7 mouse cellular contexts compared by ENCODE assay signal in genomic region chr11:115859143-115859945, GRCm38 (mm10). TPM values are rescaled to one million over a fixed set of nuclear protein-coding genes. Genes with fewer than 3 reads are reported as not detected.
A peak's percentile ranks its signal among the peaks of the same experiment; 100 is the strongest.
DNase-seq lines count a peak whose midpoint lies in the region; ATAC-seq and TF ChIP-seq lines count a peak whose summit lies in the region.

No protein-coding gene starts in this region.

- no peaks in the 10 kb centered on the region for H3K9me3 ChIP-seq in embryonic facial prominence, embryonic 12.5 days
- H3K9me3 ChIP-seq in limb, embryonic 12.5 days, result no peaks in the 10 kb centered on the region
- no peaks in the 10 kb centered on the region for H3K9me3 ChIP-seq in midbrain, embryonic 15.5 days

- peak; percentile 96 for TF ChIP-seq CTCF in heart, adult 2 months (IDR thresholded peaks at IDR 0.05)
- TF ChIP-seq CTCF in kidney, adult 2 months (conservative IDR thresholded peaks at IDR 0.05; ENCODE audit: insufficient read depth, insufficient read length, low read depth, low read length), result peak; percentile 79

- ATAC-seq in embryonic facial prominence, embryonic 12.5 days (ENCODE audit: insufficient number of reproducible peaks, insufficient read depth, low FRiP score, low TSS enrichment), result peak; percentile 80; the same call in 1 of the 2 replicates
- ATAC-seq in limb, embryonic 12.5 days (ENCODE audit: insufficient number of reproducible peaks, insufficient read depth, low FRiP score, low TSS enrichment, low read depth), result peak; percentile 45; the same call in 1 of the 2 replicates
- peak; percentile 76 for ATAC-seq in midbrain, embryonic 15.5 days (replicated peaks)

- peak overlapping the region; percentile 49 for H3K9ac ChIP-seq in embryonic facial prominence, embryonic 12.5 days
- H3K9ac ChIP-seq in heart, adult 2 months (ENCODE audit: low read depth, low read length), result peak overlapping the region; percentile 77
- H3K9ac ChIP-seq in limb, embryonic 12.5 days (replicated peaks), result no peak overlapping the region; the same call in 1 of the 2 replicates
- no peak overlapping the region for H3K9ac ChIP-seq in midbrain, embryonic 15.5 days

- peak overlapping the region; percentile 59 for H3K4me2 ChIP-seq in embryonic facial prominence, embryonic 12.5 days (replicated peaks)
- H3K4me2 ChIP-seq in limb, embryonic 12.5 days, result peak overlapping the region; percentile 63
- peak overlapping the region; percentile 47 for H3K4me2 ChIP-seq in midbrain, embryonic 15.5 days

- peak; percentile 92 for DNase-seq in adrenal gland, postnatal 25 days
- peak; percentile 90 to 95 for DNase-seq in heart, adult 2 months
- peak; percentile 90 for DNase-seq in kidney, adult 2 months
- peak; percentile 75 to 89 for DNase-seq in spleen, adult 18-20 months

- 2% methylated on average over 69 of the region's 75 CpGs for WGBS in embryonic facial prominence, embryonic 12.5 days
- WGBS in heart, adult 2 months, result 1% methylated on average over 75 of the region's 75 CpGs
- WGBS in kidney, adult 2 months, result 3% methylated on average over 75 of the region's 75 CpGs
- WGBS in limb, embryonic 12.5 days, result 2% methylated on average over 75 of the region's 75 CpGs
- 2% methylated on average over 72 of the region's 75 CpGs for WGBS in midbrain, embryonic 15.5 days

- peaks cover 10% of the 10 kb centered on the region; the same call in 1 of the 2 replicates for H3K4me1 ChIP-seq in embryonic facial prominence, embryonic 12.5 days
- H3K4me1 ChIP-seq in heart, adult 2 months (ENCODE audit: control insufficient read depth, insufficient read depth, low read length), result no peaks in the 10 kb centered on the region
- no peaks in the 10 kb centered on the region for H3K4me1 ChIP-seq in kidney, adult 2 months (ENCODE audit: control insufficient read depth, insufficient read depth, low read length)
- peaks cover 9% of the 10 kb centered on the region; the same call in 1 of the 2 replicates for H3K4me1 ChIP-seq in limb, embryonic 12.5 days (replicated peaks)
- H3K4me1 ChIP-seq in midbrain, embryonic 15.5 days, result peaks cover 20% of the 10 kb centered on the region

- no peaks in the 10 kb centered on the region for H3K79me2 ChIP-seq in heart, adult 2 months (replicated peaks; ENCODE audit: control insufficient read depth, insufficient read depth, low read length)

- no peak overlapping the region for H3K27ac ChIP-seq in embryonic facial prominence, embryonic 12.5 days
- no peak overlapping the region for H3K27ac ChIP-seq in heart, adult 2 months
- no peak overlapping the region for H3K27ac ChIP-seq in kidney, adult 2 months (ENCODE audit: insufficient read depth, low read depth, low read length)
- H3K27ac ChIP-seq in limb, embryonic 12.5 days, result no peak overlapping the region
- no peak overlapping the region for H3K27ac ChIP-seq in midbrain, embryonic 15.5 days

- peaks cover 68% of the 10 kb centered on the region for H3K27me3 ChIP-seq in embryonic facial prominence, embryonic 12.5 days
- peaks cover 11% of the 10 kb centered on the region for H3K27me3 ChIP-seq in heart, adult 2 months (ENCODE audit: control insufficient read depth, insufficient read depth, low read length)
- H3K27me3 ChIP-seq in kidney, adult 2 months (replicated peaks; ENCODE audit: control insufficient read depth, insufficient read depth, low read length), result no peaks in the 10 kb centered on the region
- H3K27me3 ChIP-seq in limb, embryonic 12.5 days, result peaks cover 72% of the 10 kb centered on the region
- peaks cover 51% of the 10 kb centered on the region for H3K27me3 ChIP-seq in midbrain, embryonic 15.5 days (replicated peaks)

- no peak for TF ChIP-seq POLR2A in heart, adult 2 months (IDR thresholded peaks at IDR 0.05; ENCODE audit: insufficient read depth, low read depth, low read length)
- TF ChIP-seq POLR2A in kidney, adult 2 months (IDR thresholded peaks at IDR 0.05; ENCODE audit: low read depth, low read length), result no peak

- no peak for TF ChIP-seq EP300 in heart, adult 2 months (IDR thresholded peaks at IDR 0.05; ENCODE audit: insufficient read depth, low read depth, low read length)

- no peaks in the 10 kb centered on the region for H3K36me3 ChIP-seq in embryonic facial prominence, embryonic 12.5 days
- H3K36me3 ChIP-seq in heart, adult 2 months (ENCODE audit: control insufficient read depth, insufficient read depth, low read length), result no peaks in the 10 kb centered on the region
- H3K36me3 ChIP-seq in kidney, adult 2 months (ENCODE audit: control insufficient read depth, insufficient read depth, low read length), result peaks cover 2% of the 10 kb centered on the region; the same call in 1 of the 2 replicates
- H3K36me3 ChIP-seq in limb, embryonic 12.5 days, result no peaks in the 10 kb centered on the region
- no peaks in the 10 kb centered on the region for H3K36me3 ChIP-seq in midbrain, embryonic 15.5 days (replicated peaks)

- peak overlapping the region; percentile 35 for H3K4me3 ChIP-seq in embryonic facial prominence, embryonic 12.5 days
- peak overlapping the region; percentile 46 for H3K4me3 ChIP-seq in heart, adult 2 months
- peak overlapping the region; percentile 40; the same call in 1 of the 2 replicates for H3K4me3 ChIP-seq in kidney, adult 2 months (ENCODE audit: insufficient read depth, low read depth, low read length)
- peak overlapping the region; percentile 42 for H3K4me3 ChIP-seq in limb, embryonic 12.5 days (replicated peaks)
- peak overlapping the region; percentile 27 for H3K4me3 ChIP-seq in midbrain, embryonic 15.5 days

- intact Hi-C loops in heart, adult 2 months (cut with DNase I), result loop anchor here (1.0 to 2.0 kb wide), 2 partner anchors 35 to 137 kb away; partner anchors contain the start of gene Llgl2

RNA-seq across cellular contexts. Expression of gene Myo15b, which starts 1.1 kb away (rescaled TPM):
- total RNA-seq in adrenal gland, postnatal 25 days (2021), result 0.36 TPM in 1 of 2 replicates, not detected in the other
- polyA plus RNA-seq in embryonic facial prominence, embryonic 12.5 days (2016; fragmentation: Nextera tagmentation; extraction: Ambion mirVana), result 0.10 and 0.18 TPM in 2 replicates
- total RNA-seq in heart, adult 2 months (2021), result under 1 TPM in 1 of 2 experiments, not detected in 1; 0.05 TPM
- polyA plus RNA-seq in heart, adult 2 months (2012; rRNA removed), result 0.20 and 0.29 TPM in 2 replicates
- polyA plus RNA-seq in kidney, adult 2 months (2012; rRNA removed), result 104 and 132 TPM in 2 replicates
- polyA plus RNA-seq in limb, embryonic 12.5 days (2016; fragmentation: Nextera tagmentation; extraction: Ambion mirVana), result 0.20 TPM in 1 of 2 replicates, not detected in the other
- polyA plus RNA-seq in midbrain, embryonic 15.5 days (2015; fragmentation: Nextera tagmentation; extraction: Ambion mirVana), result 0.03 and 0.10 TPM in 2 replicates

RNA-seq across cellular contexts. Expression of gene Llgl2, which starts 35.5 kb away (rescaled TPM):
- total RNA-seq in adrenal gland, postnatal 25 days (2021), result 8.4 and 11.8 TPM in 2 replicates
- 7.6 and 8.8 TPM in 2 replicates for polyA plus RNA-seq in embryonic facial prominence, embryonic 12.5 days (2016; fragmentation: Nextera tagmentation; extraction: Ambion mirVana)
- 10 to 100 TPM; 18.4 to 20.3 TPM for total RNA-seq in heart, adult 2 months (2021)
- polyA plus RNA-seq in heart, adult 2 months (2012; rRNA removed), result 19.4 and 20.2 TPM in 2 replicates
- polyA plus RNA-seq in kidney, adult 2 months (2012; rRNA removed), result 153 and 166 TPM in 2 replicates
- 5.2 and 6.3 TPM in 2 replicates for polyA plus RNA-seq in limb, embryonic 12.5 days (2016; fragmentation: Nextera tagmentation; extraction: Ambion mirVana)
- 0.84 and 1.0 TPM in 2 replicates for polyA plus RNA-seq in midbrain, embryonic 15.5 days (2015; fragmentation: Nextera tagmentation; extraction: Ambion mirVana)

RNA-seq across cellular contexts. Expression of gene Smim5, which starts 40.4 kb away (rescaled TPM):
- 0.73 TPM in 1 of 2 replicates, not detected in the other for total RNA-seq in adrenal gland, postnatal 25 days (2021)
- polyA plus RNA-seq in embryonic facial prominence, embryonic 12.5 days (2016; fragmentation: Nextera tagmentation; extraction: Ambion mirVana), result 1.8 and 2.4 TPM in 2 replicates
- total RNA-seq in heart, adult 2 months (2021), result 10 to 100 TPM; 10.2 to 17.8 TPM
- polyA plus RNA-seq in heart, adult 2 months (2012; rRNA removed), result 21.8 and 32.8 TPM in 2 replicates
- polyA plus RNA-seq in kidney, adult 2 months (2012; rRNA removed), result 26.1 and 26.7 TPM in 2 replicates
- 3.1 and 4.2 TPM in 2 replicates for polyA plus RNA-seq in limb, embryonic 12.5 days (2016; fragmentation: Nextera tagmentation; extraction: Ambion mirVana)
- 1.2 and 1.4 TPM in 2 replicates for polyA plus RNA-seq in midbrain, embryonic 15.5 days (2015; fragmentation: Nextera tagmentation; extraction: Ambion mirVana)

RNA-seq across cellular contexts. Expression of gene Tsen54, which starts 44.8 kb away (rescaled TPM):
- total RNA-seq in adrenal gland, postnatal 25 days (2021), result 20.7 and 27.4 TPM in 2 replicates
- polyA plus RNA-seq in embryonic facial prominence, embryonic 12.5 days (2016; fragmentation: Nextera tagmentation; extraction: Ambion mirVana), result 36.3 and 36.7 TPM in 2 replicates
- 1 to 10 TPM; 7.2 to 9.3 TPM for total RNA-seq in heart, adult 2 months (2021)
- 15.9 and 16.3 TPM in 2 replicates for polyA plus RNA-seq in heart, adult 2 months (2012; rRNA removed)
- 36.4 and 43.4 TPM in 2 replicates for polyA plus RNA-seq in kidney, adult 2 months (2012; rRNA removed)
- polyA plus RNA-seq in limb, embryonic 12.5 days (2016; fragmentation: Nextera tagmentation; extraction: Ambion mirVana), result 33.2 and 36.1 TPM in 2 replicates
- polyA plus RNA-seq in midbrain, embryonic 15.5 days (2015; fragmentation: Nextera tagmentation; extraction: Ambion mirVana), result 24.8 and 27.9 TPM in 2 replicates

RNA-seq across cellular contexts. Expression of gene Caskin2, which starts 45.9 kb away (rescaled TPM):
- 56.2 and 73.4 TPM in 2 replicates for total RNA-seq in adrenal gland, postnatal 25 days (2021)
- 17.5 TPM in 2 replicates for polyA plus RNA-seq in embryonic facial prominence, embryonic 12.5 days (2016; fragmentation: Nextera tagmentation; extraction: Ambion mirVana)
- 10 to 100 TPM; 40.5 to 43.8 TPM for total RNA-seq in heart, adult 2 months (2021)
- 38.5 TPM in 2 replicates for polyA plus RNA-seq in heart, adult 2 months (2012; rRNA removed)
- polyA plus RNA-seq in kidney, adult 2 months (2012; rRNA removed), result 36.9 and 46.7 TPM in 2 replicates
- polyA plus RNA-seq in limb, embryonic 12.5 days (2016; fragmentation: Nextera tagmentation; extraction: Ambion mirVana), result 14.9 and 16.2 TPM in 2 replicates
- 9.4 and 11.1 TPM in 2 replicates for polyA plus RNA-seq in midbrain, embryonic 15.5 days (2015; fragmentation: Nextera tagmentation; extraction: Ambion mirVana)

Comparison
In these comparisons a context has a peak if more than half of its experiments do, and no peak if none do; other contexts are left out.
1. H3K9ac ChIP-seq: peak in embryonic facial prominence, embryonic 12.5 days (single experiment) and heart, adult 2 months (single experiment); none in limb, embryonic 12.5 days (single experiment) and midbrain, embryonic 15.5 days (single experiment).
2. RNA of gene Myo15b, which starts 1.1 kb away (polyA plus RNA-seq): 104 to 132 TPM in kidney, adult 2 months; 0.20 to 0.29 TPM in heart, adult 2 months, 0.10 to 0.18 TPM in embryonic facial prominence, embryonic 12.5 days, 0.03 to 0.10 TPM in midbrain, embryonic 15.5 days and 0.20 TPM in limb, embryonic 12.5 days; every median in the first group is over 10 times any median in the second.
3. Peak in every context shown above with its lines, with median percentiles within 50 percentile points of each other: DNase-seq, ATAC-seq, H3K4me2 ChIP-seq and H3K4me3 ChIP-seq.